Mouse (Mus musculus) bone marrow macrophage, adult 2 months (primary cell): Measurements from ENCODE around the gene Kmt2e.

Experiments used
- CTCF ChIP-seq: IDR thresholded peaks from 2 replicates; pipeline ENCODE4 v1.5.1; 2012; ENCODE audit warnings: low read depth, mild to moderate bottlenecking, low read length, moderate library complexity
- POLR2A ChIP-seq: IDR thresholded peaks from 2 replicates; pipeline ENCODE4 v1.6.1; 2012; ENCODE audit warnings: mild to moderate bottlenecking, low read depth, low read length, borderline replicate concordance

- TF ChIP-seq CTCF (no peak), POLR2A (no peak)
Observed at GRCm38 (mm10) chr5:23441916-23442315, 7.7 kb downstream of the Kmt2e start.
